Mouse (Mus musculus) heart, adult 2 months (tissue): Measurements from ENCODE around the gene Itgad.

ENCODE experiments used
- CTCF ChIP-seq: fragments of 200-600 bp; IDR thresholded peaks from 2 replicates; pipeline ENCODE4 v1.8.1; 2022; ENCODE audit warnings: antibody characterized with exemption, mild to moderate bottlenecking, moderate library complexity
- EP300 ChIP-seq: fragments of 200-500 bp; IDR thresholded peaks from 2 replicates; pipeline ENCODE4 v1.6.1; 2011; ENCODE audit warnings: low read depth, low read length, control low read depth; ENCODE audit not compliant: insufficient read depth
- POLR2A ChIP-seq: fragments of 200-500 bp; IDR thresholded peaks from 2 replicates; pipeline ENCODE4 v1.6.1; 2011; ENCODE audit warnings: mild to moderate bottlenecking, low read depth, low read length, control low read depth; ENCODE audit not compliant: insufficient read depth

DNA sequence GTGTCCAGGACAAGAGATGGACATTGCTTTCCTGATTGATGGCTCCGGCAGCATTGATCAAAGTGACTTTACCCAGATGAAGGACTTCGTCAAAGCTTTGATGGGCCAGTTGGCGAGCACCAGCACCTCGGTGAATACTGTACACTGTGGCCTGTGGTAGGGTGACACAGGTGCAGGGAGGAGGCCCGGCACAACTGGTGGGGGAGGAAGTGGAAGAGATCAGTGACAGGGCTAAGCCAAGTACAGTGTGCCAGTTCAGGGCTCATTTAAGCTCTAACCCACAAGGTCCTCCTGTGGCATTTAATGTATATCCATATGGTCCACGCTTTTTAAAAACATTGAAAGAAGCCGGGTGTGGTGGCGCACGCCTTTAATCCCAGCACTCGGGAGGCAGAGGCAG is 27.5 kb downstream of the Itgad start:
- TF ChIP-seq CTCF (no peak), POLR2A (no peak), EP300 (no peak)
